Mouse (Mus musculus) C2C12 (cell line): Measurements from ENCODE around the gene Nrde2.

Experiments used
- CEBPB ChIP-seq: IDR thresholded peaks from one replicate; pipeline ENCODE4 v1.6.1; 2011; ENCODE audit warnings: low read depth, mild to moderate bottlenecking, control low read depth, moderate library complexity
- CTCF ChIP-seq: IDR thresholded peaks from one replicate; pipeline ENCODE4 v1.5.1; 2011; ENCODE audit not compliant: control insufficient read depth, insufficient read depth, insufficient read length
- MAX ChIP-seq: IDR thresholded peaks from one replicate; pipeline ENCODE4 v1.6.1; 2011; ENCODE audit warnings: mild to moderate bottlenecking, control low read depth
- MYOG ChIP-seq: IDR thresholded peaks from one replicate; pipeline ENCODE4 v1.6.1; 2011; ENCODE audit not compliant: control insufficient read depth, insufficient read length; ENCODE audit errors: extremely low read depth
- USF1 ChIP-seq: IDR thresholded peaks from one replicate; pipeline ENCODE4 v1.6.1; 2011; ENCODE audit warnings: low read depth, mild to moderate bottlenecking, control low read depth, moderate library complexity

DNA sequence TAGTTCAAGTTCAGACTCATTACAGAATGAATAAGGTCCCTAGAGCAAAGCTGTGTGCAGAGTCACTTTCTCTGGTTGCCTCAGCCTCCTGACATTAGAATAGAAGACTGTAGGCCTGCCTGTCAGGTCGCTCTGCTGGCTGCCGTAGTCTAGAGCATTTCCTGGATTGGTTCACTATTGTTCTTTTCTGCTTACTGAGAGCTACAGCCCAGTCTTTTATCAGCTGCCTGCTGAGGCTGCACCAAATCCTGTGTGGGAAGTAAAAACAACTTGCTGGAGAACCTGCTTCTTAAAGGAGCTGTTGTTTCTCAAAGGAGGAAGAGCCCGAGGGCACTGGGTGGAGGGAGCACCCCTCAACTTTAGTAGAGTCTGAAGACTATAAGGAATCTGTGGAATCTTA, 44.3 kb upstream of the Nrde2 start:
- TF ChIP-seq USF1 (no peak), CTCF (no peak), MYOG (no peak), MAX (no peak), CEBPB (no peak)
